Mouse (Mus musculus) T-helper 1 cell (primary cell): ENCODE results near the gene Foxm1.

ENCODE experiments used
- in situ Hi-C: fragments of 300-600 bp; cut with MboI, MseI; formaldehyde crosslinking; loops from one replicate; pipeline ENCODE4 v1.15.1; 2025; ENCODE audit warnings: high pct_unique_total_duplicates

Foxm1 gene

DNA sequence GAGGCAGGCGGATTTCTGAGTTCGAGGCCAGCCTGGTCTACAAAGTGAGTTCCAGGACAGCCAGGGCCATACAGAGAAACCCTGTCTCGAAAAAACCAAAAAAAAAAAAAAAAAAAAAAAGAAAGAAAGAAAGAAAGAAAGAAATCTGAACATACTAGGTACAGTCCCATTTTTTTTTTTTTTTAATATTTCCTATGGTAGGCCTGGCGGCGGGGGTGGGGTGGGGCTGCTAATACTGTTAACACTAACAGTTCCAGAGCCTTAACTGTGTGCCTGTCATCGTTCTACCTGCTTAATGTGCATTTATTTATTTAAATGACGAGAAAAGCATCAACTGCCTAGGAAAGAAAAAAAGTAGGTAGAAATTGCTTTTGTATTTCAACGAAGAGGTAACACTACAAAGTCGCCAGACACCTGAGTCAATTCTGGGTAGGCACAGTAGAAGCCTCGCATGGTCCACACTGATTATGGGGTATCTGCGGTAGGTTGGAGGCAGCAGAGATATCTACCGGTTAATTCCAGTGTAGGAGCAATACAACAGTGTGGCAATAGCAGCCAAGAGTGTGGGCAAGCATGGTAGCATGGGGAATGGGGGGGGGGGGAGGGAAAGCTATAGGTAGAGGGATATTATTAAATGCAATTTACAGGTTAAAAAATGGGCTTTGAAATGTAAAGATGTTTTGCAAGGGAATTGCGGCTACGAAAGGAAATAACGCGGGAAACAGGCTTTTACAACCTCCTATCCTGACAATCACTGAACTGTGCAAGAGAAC, 60.9 kb downstream of the Foxm1 start:
- in situ Hi-C loops, result no loop called here

- in situ Hi-C loops, result no loop called here
These were observed 61.7 kb downstream of the Foxm1 start, which contains the start of gene Itfg2 for GRCm38 (mm10) chr6:128424269-128425019. Itfg2 (minus strand) TSS chr6:128424931.

- in situ Hi-C loops, result no loop called here
These were observed 62.3 kb downstream of the Foxm1 start for GRCm38 (mm10) chr6:128425046-128425445.
